Comparison of ENCODE assay signal across 8 mouse cellular contexts in the genomic region with DNA sequence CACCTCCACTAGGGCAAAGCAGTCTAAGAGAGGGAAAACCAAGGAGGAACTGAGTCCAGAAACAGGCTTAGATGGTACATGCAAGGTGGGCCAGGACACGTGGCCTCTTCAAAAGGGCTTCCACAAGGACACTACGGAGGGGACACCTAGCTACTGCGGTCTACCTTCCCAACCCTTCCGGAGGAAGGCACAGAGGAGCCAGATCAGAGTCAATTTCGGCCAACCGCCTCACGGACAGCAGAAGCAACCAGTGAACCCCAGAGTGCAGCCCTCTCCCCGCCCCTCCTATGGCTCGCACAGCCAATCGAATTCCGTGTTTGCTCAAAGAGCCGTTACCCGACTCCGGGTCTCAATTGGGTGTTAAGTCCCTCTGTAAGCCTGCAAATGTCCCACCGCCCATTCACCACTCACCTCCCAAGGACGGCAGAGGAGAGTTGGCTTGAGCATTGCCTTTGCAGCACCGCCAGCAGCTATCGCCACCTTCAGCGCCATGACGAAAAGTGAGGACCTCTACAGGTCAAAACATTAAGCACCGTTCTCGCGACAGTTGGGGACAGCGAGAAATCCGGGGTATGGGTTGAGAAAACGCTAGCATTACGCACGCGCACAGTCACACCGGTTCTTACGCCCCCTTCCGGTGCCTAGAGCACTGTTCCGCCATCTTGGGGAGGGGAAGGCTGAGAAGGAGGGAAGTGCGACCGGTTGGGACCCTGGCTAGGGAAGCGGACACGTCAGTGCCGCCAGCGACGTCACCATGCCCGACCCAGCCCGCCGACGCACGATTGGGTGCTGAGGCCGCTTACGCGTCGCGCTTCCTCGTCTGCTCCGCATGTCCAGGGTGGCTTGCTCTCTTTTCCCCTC. TPM values are rescaled to one million over a fixed set of nuclear protein-coding genes. Genes with fewer than 3 reads are reported as not detected.
DNase-seq lines count a peak whose midpoint lies in the region; ATAC-seq lines count a peak whose summit lies in the region.

A gene (minus strand): TSS at position 534 of the 861 bp plus-strand sequence.
A gene (plus strand): TSS at position 665 of the 861 bp plus-strand sequence.

- no peaks in the 10 kb centered on the region for H3K27me3 ChIP-seq in hindbrain, embryonic 11.5 days (ENCODE audit: control insufficient read depth, insufficient read depth, low read length)

- H3K4me1 ChIP-seq in hindbrain, embryonic 11.5 days (replicated peaks; ENCODE audit: control insufficient read depth, insufficient read depth, low read length), result no peaks in the 10 kb centered on the region

- peak within 1 kb of the TSS; percentile 64 for H3K27ac ChIP-seq in hindbrain, embryonic 11.5 days (ENCODE audit: low read depth, low read length)

- no peaks in the 10 kb centered on the region for H3K36me3 ChIP-seq in hindbrain, embryonic 11.5 days (ENCODE audit: control insufficient read depth, insufficient read depth, low read length)

- no peaks in the 10 kb centered on the region for H3K9me3 ChIP-seq in hindbrain, embryonic 11.5 days (ENCODE audit: control insufficient read depth, low read length)

- peak within 1 kb of the TSS; percentile 55 for H3K4me2 ChIP-seq in hindbrain, embryonic 11.5 days (replicated peaks; ENCODE audit: low read depth, low read length)

- H3K4me3 ChIP-seq in hindbrain, embryonic 11.5 days (ENCODE audit: low read depth, low read length), result peak within 1 kb of the TSS; percentile 54

- peak; percentile 97 for ATAC-seq in hindbrain, embryonic 11.5 days (ENCODE audit: low FRiP score)

- peak; percentile 97 for DNase-seq in Muller cell, postnatal 12 days (ENCODE audit: inconsistent ontology term)
- DNase-seq in cerebellum, adult 9-11 months, result peak; percentile 97
- DNase-seq in frontal cortex, adult 2 months (ENCODE audit: extremely low spot score in 1 of 2, low spot score in 1 of 2), result peak; percentile 90 to 94
- DNase-seq in hindbrain, embryonic 11.5 days (ENCODE audit: low spot score), result peak; percentile 94
- peak; percentile 85 to 91 for DNase-seq in layer of hippocampus, postnatal 10 days (ENCODE audit: low spot score in 2 of 2)
- DNase-seq in lung, postnatal 10 days, result peak; percentile 95
- peak; percentile 86 for DNase-seq in ovary, postnatal 36 days (ENCODE audit: low spot score)
- peak; percentile 93 for DNase-seq in thymus, postnatal 25 days

- H3K9ac ChIP-seq in hindbrain, embryonic 11.5 days (ENCODE audit: low read depth, low read length), result peak within 1 kb of the TSS; percentile 71

- 9% methylated on average over 47 of the region's 52 CpGs for WGBS in hindbrain, embryonic 11.5 days

RNA-seq across cellular contexts. Expression of the first gene that starts in this region (rescaled TPM):
- polyA plus RNA-seq in frontal cortex, adult 2 months (2012; rRNA removed), result 545 and 567 TPM in 2 replicates
- polyA plus RNA-seq in hindbrain, embryonic 11.5 days (2014; fragmentation: Nextera tagmentation; extraction: Ambion mirVana), result 191 and 206 TPM in 2 replicates
- 100 to 1,000 TPM; 151 to 157 TPM for total RNA-seq in layer of hippocampus, postnatal 10 days (2021)

RNA-seq across cellular contexts. Expression of the second gene that starts in this region (rescaled TPM):
- 142 and 161 TPM in 2 replicates for polyA plus RNA-seq in frontal cortex, adult 2 months (2012; rRNA removed)
- 134 and 140 TPM in 2 replicates for polyA plus RNA-seq in hindbrain, embryonic 11.5 days (2014; fragmentation: Nextera tagmentation; extraction: Ambion mirVana)
- 100 to 1,000 TPM; 101 to 104 TPM for total RNA-seq in layer of hippocampus, postnatal 10 days (2021)

Comparison
In these comparisons a context has a peak if more than half of its experiments do, and no peak if none do; other contexts are left out.
1. Peak in every context shown above with its lines: DNase-seq, ATAC-seq, H3K4me3 ChIP-seq and H3K27ac ChIP-seq.